Mouse (Mus musculus) gastrocnemius, postnatal 4 days (tissue): Measurements from ENCODE around the gene Gm26920. TPM values are rescaled to one million over a fixed set of nuclear protein-coding genes. Genes with fewer than 3 reads are reported as not detected.
"Not testable (repeated sequence)": the region's sequence is repeated elsewhere in the genome, so short reads cannot be mapped to it uniquely, and the experiment has no call there.

Source experiments
- DNase-seq, 2 experiments: peaks; one replicate each; pipeline ENCODE4 v3.0.0; 2021 to 2022; ENCODE audit warnings: low spot score in 2 of 2, mixed read lengths in 2 of 2
- long read RNA-seq, 2 experiments: library from polyadenylated mRNA; stranded (forward); transcript quantifications; one replicate each; pipeline ENCODE4 v2.0.0; 2021
- total RNA-seq, 2 experiments: library from RNA; stranded (reverse); gene quantifications; 2 replicates each; pipeline ENCODE4 v1.2.3; 2021

Gm26920 gene
- total RNA-seq = not detected
- long read RNA-seq, experiment 1, partial matches to known transcripts = 1 of 1 reads
- long read RNA-seq, experiment 1, other reads (novel, unspliced or antisense) = 0 of 1 reads
- long read RNA-seq, experiment 2, partial matches to known transcripts = 0 of 1 reads
- long read RNA-seq, experiment 2, other reads (novel, unspliced or antisense) = 0 of 1 reads

- peak; percentile 90 to 95 for DNase-seq
Observed at GRCm38 (mm10) chr7:30090092-30090969, at the start of gene Gm26920, which contains the start of gene Zfp566. Gene Gm26920 (minus strand): TSS chr7:30090410. Gene Zfp566 (minus strand): TSS chr7:30090527.

GRCm38 (mm10) chr7:30136826-30137225 is 46.6 kb upstream of the Gm26920 start:
- no peak for DNase-seq

GRCm38 (mm10) chr7:30132396-30132795 is 42.2 kb upstream of the Gm26920 start:
- DNase-seq = no peak

GRCm38 (mm10) chr7:30129900-30130299 is 39.7 kb upstream of the Gm26920 start:
- DNase-seq = no peak

GRCm38 (mm10) chr7:30122188-30122530 is 31.9 kb upstream of the Gm26920 start:
- DNase-seq = no peak

GRCm38 (mm10) chr7:30121308-30122187 is 31.3 kb upstream of the Gm26920 start, which contains the start of gene Zfp382:
Gene Zfp382 (plus strand): TSS chr7:30121942.
- DNase-seq = peak; percentile 83 to 92

- DNase-seq = not testable (repeated sequence)
Observed at GRCm38 (mm10) chr7:30117935-30118334, 27.7 kb upstream of the Gm26920 start.

GRCm38 (mm10) chr7:30116076-30116475 is 25.9 kb upstream of the Gm26920 start:
- DNase-seq = no peak

GRCm38 (mm10) chr7:30099297-30099696 is 9.1 kb upstream of the Gm26920 start:
- DNase-seq = no peak

GRCm38 (mm10) chr7:30095551-30096125 is 5.4 kb upstream of the Gm26920 start:
- DNase-seq = no peak

GRCm38 (mm10) chr7:30094646-30095429 is 4.6 kb upstream of the Gm26920 start, which contains the start of gene Zfp260:
Gene Zfp260 (plus strand): TSS chr7:30094777.
- DNase-seq = peak; percentile 64 to 89

- DNase-seq = no peak
Observed at GRCm38 (mm10) chr7:30093918-30094415, 3.8 kb upstream of the Gm26920 start.

- DNase-seq = no peak
Observed at GRCm38 (mm10) chr7:30092666-30093065, 2.5 kb upstream of the Gm26920 start.

GRCm38 (mm10) chr7:30090970-30091585 is 868 bp upstream of the Gm26920 start:
- no peak for DNase-seq

GRCm38 (mm10) chr7:30089405-30089804 is 805 bp downstream of the Gm26920 start:
- no peak for DNase-seq

- peak in 1 of 2 experiments; percentile 18 for DNase-seq
Observed at GRCm38 (mm10) chr7:30086524-30086923, 3.7 kb downstream of the Gm26920 start.

GRCm38 (mm10) chr7:30072146-30073028 is 17.8 kb downstream of the Gm26920 start, which contains the start of gene Zfp82:
Gene Zfp82 (minus strand): TSS chr7:30072900.
- peak; percentile 64 to 81 for DNase-seq

GRCm38 (mm10) chr7:30064622-30065021 is 25.6 kb downstream of the Gm26920 start:
- no peak for DNase-seq
